Mouse (Mus musculus): ENCODE results near the gene Gcnt2. TPM values are rescaled to one million over a fixed set of nuclear protein-coding genes. Genes with fewer than 3 reads are reported as not detected.
"Not testable (repeated sequence)": the region's sequence is repeated elsewhere in the genome, so short reads cannot be mapped to it uniquely, and the experiment has no call there.

Gene Gcnt2
- polyA plus RNA-seq, 1 experiment from 2014 or later: 3.6 TPM

GRCm38 (mm10) chr13:40898049-40898690 is 38.6 kb downstream of the Gcnt2 start:
- H3K27me3 ChIP-seq (replicated peaks); H3K27ac ChIP-seq; H3K4me2 ChIP-seq; H3K9me3 ChIP-seq; H3K36me3 ChIP-seq (replicated peaks); H3K4me1 ChIP-seq; H3K4me3 ChIP-seq; ATAC-seq (replicated peaks); H3K9ac ChIP-seq: not testable (repeated sequence)
- WGBS: 84% methylated on average over 14 of the region's 14 CpGs

DNA sequence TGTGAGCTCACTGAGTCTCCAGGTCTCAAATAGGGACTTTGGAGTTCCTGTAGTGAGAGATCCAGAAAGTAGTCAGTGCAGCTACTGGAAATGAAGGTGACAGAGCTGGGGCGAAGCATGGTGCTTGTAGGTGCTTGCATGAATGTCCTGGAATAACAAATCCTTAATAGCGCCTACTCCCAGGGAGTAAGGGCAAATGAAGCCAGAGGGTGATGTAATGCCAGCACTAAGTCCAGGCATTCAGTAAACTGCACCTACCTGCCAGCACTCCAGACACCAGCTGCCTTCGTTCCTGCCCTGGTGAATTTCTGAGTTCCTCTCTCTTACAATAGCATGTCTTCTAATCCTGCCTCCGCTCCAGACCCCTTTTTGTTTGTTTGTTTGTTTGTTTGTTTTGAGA is 39.1 kb downstream of the Gcnt2 start:
- H3K4me1 ChIP-seq: no peaks in the 10 kb centered on the region
- H3K9ac ChIP-seq: no peak overlapping the region
- no peaks in the 10 kb centered on the region for H3K36me3 ChIP-seq (replicated peaks)
- H3K4me3 ChIP-seq: no peak overlapping the region
- H3K27ac ChIP-seq: no peak overlapping the region
- no peak for ATAC-seq (replicated peaks)
- no peak overlapping the region for H3K4me2 ChIP-seq
- H3K27me3 ChIP-seq (replicated peaks): no peaks in the 10 kb centered on the region
- no peaks in the 10 kb centered on the region for H3K9me3 ChIP-seq
- 86% methylated on average over 4 of the region's 4 CpGs for WGBS

- 81% methylated on average over 8 of the region's 8 CpGs for WGBS
- H3K4me2 ChIP-seq: no peak overlapping the region
- H3K27me3 ChIP-seq (replicated peaks): no peaks in the 10 kb centered on the region
- no peak overlapping the region for H3K27ac ChIP-seq
- H3K36me3 ChIP-seq (replicated peaks): no peaks in the 10 kb centered on the region
- H3K4me1 ChIP-seq: no peaks in the 10 kb centered on the region
- no peak overlapping the region for H3K9ac ChIP-seq
- H3K9me3 ChIP-seq: no peaks in the 10 kb centered on the region
- no peak for ATAC-seq (replicated peaks)
- H3K4me3 ChIP-seq: no peak overlapping the region
These were observed 39.9 kb downstream of the Gcnt2 start for GRCm38 (mm10) chr13:40899349-40899993.

DNA sequence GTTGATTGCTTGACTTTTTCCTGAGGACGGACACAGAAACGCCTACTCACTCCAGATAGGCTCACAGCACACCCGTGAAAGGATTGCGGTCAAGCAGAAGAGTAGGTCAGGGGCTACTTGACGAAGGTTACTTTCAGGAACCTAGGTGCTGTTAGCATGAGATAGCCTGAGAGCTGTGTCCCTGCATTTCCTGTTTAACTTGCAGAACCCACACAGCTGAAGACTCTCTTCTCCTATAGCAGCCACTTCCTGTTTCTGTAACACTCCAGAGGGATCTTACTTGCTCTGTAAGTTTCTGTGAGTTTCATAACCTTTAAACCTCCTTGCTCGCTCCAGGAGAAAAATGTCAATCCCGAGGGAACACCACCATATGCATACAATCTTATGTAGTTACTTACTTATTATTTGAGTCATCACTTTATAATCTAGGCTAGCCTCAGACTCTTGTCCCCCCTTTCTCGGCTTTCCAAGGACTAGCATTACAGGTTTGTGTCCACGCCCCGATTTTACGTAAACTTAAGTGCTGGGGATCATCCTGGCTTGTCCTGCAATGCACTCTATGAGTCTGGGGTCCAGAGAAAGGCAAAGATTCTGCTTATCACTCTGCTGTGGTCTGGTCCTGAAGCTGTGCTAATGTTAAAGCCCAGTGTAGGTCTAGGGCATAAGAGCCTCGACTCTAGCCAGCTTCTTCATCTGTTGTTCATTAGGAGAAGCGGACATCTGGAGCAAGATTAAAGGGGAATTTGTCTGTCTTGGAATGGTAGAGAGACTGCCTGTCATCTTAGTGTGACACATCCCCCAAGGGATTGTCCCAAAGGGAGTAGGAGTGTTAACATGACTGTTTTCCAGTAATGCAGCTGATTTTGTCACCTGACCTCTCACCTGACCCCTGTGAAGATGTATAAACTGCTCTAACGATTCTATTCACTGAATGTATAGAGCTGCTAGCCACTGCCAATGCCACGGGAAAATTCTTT is 40.7 kb downstream of the Gcnt2 start:
- no peaks in the 10 kb centered on the region for H3K36me3 ChIP-seq (replicated peaks)
- H3K4me1 ChIP-seq: no peaks in the 10 kb centered on the region
- no peak for ATAC-seq (replicated peaks)
- H3K9ac ChIP-seq: no peak overlapping the region
- H3K9me3 ChIP-seq: no peaks in the 10 kb centered on the region
- H3K27ac ChIP-seq: no peak overlapping the region
- 84% methylated on average over 15 of the region's 15 CpGs for WGBS
- no peaks in the 10 kb centered on the region for H3K27me3 ChIP-seq (replicated peaks)
- H3K4me2 ChIP-seq: no peak overlapping the region
- no peak overlapping the region for H3K4me3 ChIP-seq

DNA sequence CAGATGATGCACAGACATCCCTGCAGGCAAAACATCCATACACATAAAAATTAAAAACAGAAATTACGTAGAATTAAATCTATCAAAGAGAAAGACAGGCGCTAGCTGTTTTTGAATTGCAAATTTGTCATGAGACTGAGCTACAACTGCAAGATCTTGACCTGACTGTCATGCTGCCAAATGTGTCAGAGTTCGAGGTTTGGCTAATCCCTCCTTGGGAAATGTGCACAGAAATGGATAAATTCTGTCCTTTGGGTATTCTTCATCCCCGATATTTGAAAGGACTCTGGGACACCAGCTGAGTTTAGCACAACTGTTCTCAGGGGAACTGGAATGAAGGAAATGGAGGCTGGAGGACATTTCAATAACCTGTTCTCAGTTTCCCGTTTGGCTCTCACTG is 41.7 kb downstream of the Gcnt2 start:
- no peaks in the 10 kb centered on the region for H3K9me3 ChIP-seq
- WGBS: 64% methylated on average over 5 of the region's 5 CpGs
- H3K36me3 ChIP-seq (replicated peaks): no peaks in the 10 kb centered on the region
- H3K9ac ChIP-seq: no peak overlapping the region
- ATAC-seq (replicated peaks): no peak
- no peaks in the 10 kb centered on the region for H3K4me1 ChIP-seq
- no peaks in the 10 kb centered on the region for H3K27me3 ChIP-seq (replicated peaks)
- no peak overlapping the region for H3K4me3 ChIP-seq
- no peak overlapping the region for H3K27ac ChIP-seq
- H3K4me2 ChIP-seq: no peak overlapping the region

- Histone ChIP-seq H3K9ac (no peak overlapping the region), H3K4me1 (no peaks in the 10 kb centered on the region), H3K27me3 (replicated peaks) (no peaks in the 10 kb centered on the region), H3K9me3 (no peaks in the 10 kb centered on the region), H3K27ac (no peak overlapping the region), H3K36me3 (replicated peaks) (no peaks in the 10 kb centered on the region), H3K4me3 (no peak overlapping the region), H3K4me2 (no peak overlapping the region)
- ATAC-seq (replicated peaks): no peak
- 85% methylated on average over 12 of the region's 12 CpGs for WGBS
These were observed 42.4 kb downstream of the Gcnt2 start for GRCm38 (mm10) chr13:40901831-40902459.

DNA sequence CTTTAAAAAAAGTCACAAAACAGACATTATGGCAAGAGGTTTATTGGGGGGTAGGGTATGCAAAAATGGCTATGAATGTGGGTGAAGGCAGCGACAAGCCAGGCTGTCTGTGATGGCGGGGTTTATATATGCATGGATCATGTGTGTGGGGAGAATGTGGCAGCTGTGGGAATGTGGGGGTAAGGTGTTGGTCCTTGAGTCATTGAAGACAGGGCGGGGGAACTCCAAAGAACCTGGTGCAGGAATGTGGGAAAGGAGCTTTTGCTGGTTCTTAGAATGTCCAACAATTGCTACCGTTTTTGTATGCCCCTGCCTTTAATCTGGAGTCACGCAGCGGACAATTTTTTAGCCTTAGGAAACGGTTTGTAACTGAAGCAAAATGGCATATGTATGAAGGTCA is 44.5 kb downstream of the Gcnt2 start:
- WGBS: 89% methylated on average over 7 of the region's 7 CpGs
- H3K9ac ChIP-seq: no peak overlapping the region
- no peak overlapping the region for H3K4me2 ChIP-seq
- no peaks in the 10 kb centered on the region for H3K27me3 ChIP-seq (replicated peaks)
- no peaks in the 10 kb centered on the region for H3K4me1 ChIP-seq
- ATAC-seq (replicated peaks): no peak
- H3K36me3 ChIP-seq (replicated peaks): no peaks in the 10 kb centered on the region
- H3K4me3 ChIP-seq: no peak overlapping the region
- H3K27ac ChIP-seq: no peak overlapping the region
- no peaks in the 10 kb centered on the region for H3K9me3 ChIP-seq

DNA sequence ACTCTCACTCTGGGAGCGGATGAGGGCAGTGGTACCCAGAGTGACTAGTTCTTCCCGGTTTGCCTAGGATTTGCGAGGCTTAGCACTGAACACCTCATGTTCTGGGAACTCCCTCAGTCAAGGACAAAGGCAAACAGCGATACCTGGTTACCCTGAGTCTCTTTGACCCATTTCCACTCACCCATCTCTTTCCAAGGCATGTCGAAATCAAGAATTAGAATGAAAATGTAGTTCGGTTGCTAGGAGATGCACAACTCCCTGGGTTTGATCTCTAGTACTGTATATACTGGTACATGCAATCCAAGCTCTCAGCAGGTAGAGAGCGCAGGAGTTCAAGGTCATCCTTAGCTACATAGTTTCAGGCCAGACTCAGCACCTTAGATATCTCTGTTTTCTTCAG is 47.0 kb downstream of the Gcnt2 start:
- Histone ChIP-seq H3K4me3 (no peak overlapping the region), H3K27ac (no peak overlapping the region), H3K27me3 (replicated peaks) (no peaks in the 10 kb centered on the region), H3K4me1 (no peaks in the 10 kb centered on the region), H3K4me2 (no peak overlapping the region), H3K9ac (no peak overlapping the region), H3K9me3 (no peaks in the 10 kb centered on the region), H3K36me3 (replicated peaks) (no peaks in the 10 kb centered on the region)
- 86% methylated on average over 7 of the region's 7 CpGs for WGBS
- ATAC-seq (replicated peaks): no peak

GRCm38 (mm10) chr13:40907274-40907673 is 47.7 kb downstream of the Gcnt2 start:
- H3K9ac ChIP-seq: no peak overlapping the region
- H3K4me2 ChIP-seq: no peak overlapping the region
- no peaks in the 10 kb centered on the region for H3K27me3 ChIP-seq (replicated peaks)
- no peaks in the 10 kb centered on the region for H3K4me1 ChIP-seq
- no peak overlapping the region for H3K4me3 ChIP-seq
- ATAC-seq (replicated peaks): no peak
- no peak overlapping the region for H3K27ac ChIP-seq
- no peaks in the 10 kb centered on the region for H3K36me3 ChIP-seq (replicated peaks)
- H3K9me3 ChIP-seq: no peaks in the 10 kb centered on the region
- WGBS: 80% methylated on average over 7 of the region's 7 CpGs

DNA sequence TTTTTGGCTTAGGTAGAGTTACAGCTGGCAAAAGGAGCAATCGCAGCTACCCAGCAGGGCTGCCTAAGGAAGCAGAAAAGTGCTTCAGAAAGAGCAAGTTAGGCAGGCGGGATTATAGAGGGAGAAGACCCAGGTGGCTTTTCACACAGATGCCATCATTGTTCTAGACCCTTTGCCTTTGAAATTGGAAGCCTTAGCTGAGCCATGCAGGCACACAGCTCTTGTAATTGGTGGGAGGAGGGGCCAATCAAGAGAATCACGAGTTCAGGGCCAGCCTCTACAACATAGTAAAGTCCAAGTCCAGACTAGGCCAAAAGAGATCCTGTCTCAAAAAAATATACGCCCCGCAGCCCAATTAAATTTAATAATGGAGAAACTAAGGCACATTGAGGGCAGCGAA is 48.5 kb downstream of the Gcnt2 start:
- no peaks in the 10 kb centered on the region for H3K27me3 ChIP-seq (replicated peaks)
- no peaks in the 10 kb centered on the region for H3K36me3 ChIP-seq (replicated peaks)
- no peak overlapping the region for H3K9ac ChIP-seq
- H3K9me3 ChIP-seq: no peaks in the 10 kb centered on the region
- no peaks in the 10 kb centered on the region for H3K4me1 ChIP-seq
- ATAC-seq (replicated peaks): no peak
- no peak overlapping the region for H3K27ac ChIP-seq
- H3K4me3 ChIP-seq: no peak overlapping the region
- H3K4me2 ChIP-seq: no peak overlapping the region
- WGBS: 60% methylated on average over 6 of the region's 6 CpGs

- Histone ChIP-seq H3K9ac (no peak overlapping the region), H3K4me1 (no peaks in the 10 kb centered on the region), H3K4me3 (no peak overlapping the region), H3K4me2 (no peak overlapping the region), H3K9me3 (no peaks in the 10 kb centered on the region), H3K36me3 (replicated peaks) (no peaks in the 10 kb centered on the region), H3K27me3 (replicated peaks) (no peaks in the 10 kb centered on the region), H3K27ac (no peak overlapping the region)
- 82% methylated on average over 8 of the region's 8 CpGs for WGBS
- no peak for ATAC-seq (replicated peaks)
These were observed 49.5 kb downstream of the Gcnt2 start for GRCm38 (mm10) chr13:40909060-40909459.

DNA sequence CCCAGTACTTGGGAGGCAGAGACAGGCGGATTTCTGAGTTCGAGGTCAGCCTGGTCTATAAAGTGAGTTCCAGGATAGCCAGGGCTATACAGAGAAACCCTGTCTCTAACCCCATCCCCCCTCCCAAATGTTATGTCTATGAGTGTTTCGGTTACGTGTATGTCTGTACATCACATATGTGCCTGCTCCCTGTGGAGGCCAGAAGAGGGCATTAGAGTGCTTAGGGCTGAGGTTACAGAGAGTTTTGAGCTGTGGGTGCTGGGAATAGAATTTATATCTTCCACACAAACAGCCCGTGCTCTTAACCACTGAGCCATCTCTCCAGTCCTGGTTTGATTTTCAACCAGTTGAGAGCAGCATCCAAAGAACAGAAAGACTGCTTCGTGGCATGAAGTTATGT is 50.5 kb downstream of the Gcnt2 start:
- Histone ChIP-seq H3K9ac (no peak overlapping the region), H3K27ac (no peak overlapping the region), H3K36me3 (replicated peaks) (no peaks in the 10 kb centered on the region), H3K4me3 (no peak overlapping the region), H3K9me3 (no peaks in the 10 kb centered on the region), H3K4me2 (no peak overlapping the region), H3K27me3 (replicated peaks) (no peaks in the 10 kb centered on the region), H3K4me1 (no peaks in the 10 kb centered on the region)
- 97% methylated on average over 6 of the region's 6 CpGs for WGBS
- no peak for ATAC-seq (replicated peaks)
